Mouse (Mus musculus) myocyte (in vitro differentiated cells): ENCODE measurements around the gene Selenok.

Experiments used
- MAX ChIP-seq: IDR thresholded peaks from one replicate; pipeline ENCODE4 v1.6.1; 2011; ENCODE audit warnings: low read depth, mild to moderate bottlenecking, control low read depth
- MYOD1 ChIP-seq, 3 experiments: IDR thresholded peaks; one replicate each; pipeline ENCODE4 v1.6.1; 2011; ENCODE audit warnings: control low read depth in 2 of 3, low read depth in 2 of 3, mild to moderate bottlenecking in 2 of 3, moderate library complexity in 1 of 3; ENCODE audit not compliant: insufficient read length in 2 of 3, control insufficient read depth in 1 of 3
- MYOG ChIP-seq, 3 experiments: IDR thresholded peaks; one replicate each; pipeline ENCODE4 v1.6.1; 2011; ENCODE audit warnings: control low read depth in 2 of 3, low read depth in 2 of 3, mild to moderate bottlenecking in 2 of 3; ENCODE audit not compliant: insufficient read length in 2 of 3, control insufficient read depth in 1 of 3, insufficient read depth in 1 of 3
- POLR2A ChIP-seq: IDR thresholded peaks from one replicate; pipeline ENCODE4 v1.6.1; 2011; ENCODE audit warnings: low read depth, mild to moderate bottlenecking, control low read depth, moderate library complexity; ENCODE audit not compliant: insufficient read length
- POLR2AphosphoS2 ChIP-seq: IDR thresholded peaks from one replicate; pipeline ENCODE4 v1.6.1; 2011; ENCODE audit warnings: low read depth, control low read depth; ENCODE audit not compliant: insufficient read length
- SRF ChIP-seq: IDR thresholded peaks from one replicate; pipeline ENCODE4 v1.6.1; 2011; ENCODE audit warnings: low read depth; ENCODE audit not compliant: control insufficient read depth, insufficient read length
- TCF12 ChIP-seq: IDR thresholded peaks from one replicate; pipeline ENCODE4 v1.6.1; 2011; ENCODE audit warnings: mild to moderate bottlenecking, control low read depth; ENCODE audit not compliant: poor library complexity, insufficient read depth, severe bottlenecking

DNA sequence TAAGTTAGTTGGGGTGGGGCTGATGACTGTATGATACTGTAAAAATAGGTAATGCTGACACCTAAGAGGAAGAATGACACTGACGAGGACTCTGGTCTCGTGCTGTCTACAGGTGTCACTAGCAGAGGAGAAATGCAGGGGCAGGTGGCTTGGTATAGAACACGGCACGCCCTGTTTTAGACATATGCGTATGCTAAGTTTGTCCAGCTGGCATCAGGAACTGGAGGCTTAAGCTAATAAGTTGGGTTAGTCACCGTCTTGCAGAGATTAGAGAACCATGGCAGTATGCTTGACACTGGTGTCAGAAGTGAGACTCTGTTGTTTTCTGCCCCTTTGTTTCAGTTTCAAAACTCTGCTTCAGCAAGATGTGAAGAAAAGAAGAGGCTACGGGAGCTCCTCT, 3.3 kb downstream of the Selenok start:
- TF ChIP-seq MAX (no peak), MYOD1 (IDR thresholded peaks at IDR 0.05; ENCODE audit: control insufficient read depth in 1 of 3, insufficient read length in 2 of 3, low read depth in 2 of 3) (no peak), POLR2A (no peak), SRF (no peak), MYOG (IDR thresholded peaks at IDR 0.05; ENCODE audit: control insufficient read depth in 1 of 3, insufficient read depth in 1 of 3, insufficient read length in 2 of 3, low read depth in 2 of 3) (no peak), POLR2AphosphoS2 (no peak), TCF12 (no peak)
